ENCODE assay signal across 15 mouse cellular contexts in the genomic region with DNA sequence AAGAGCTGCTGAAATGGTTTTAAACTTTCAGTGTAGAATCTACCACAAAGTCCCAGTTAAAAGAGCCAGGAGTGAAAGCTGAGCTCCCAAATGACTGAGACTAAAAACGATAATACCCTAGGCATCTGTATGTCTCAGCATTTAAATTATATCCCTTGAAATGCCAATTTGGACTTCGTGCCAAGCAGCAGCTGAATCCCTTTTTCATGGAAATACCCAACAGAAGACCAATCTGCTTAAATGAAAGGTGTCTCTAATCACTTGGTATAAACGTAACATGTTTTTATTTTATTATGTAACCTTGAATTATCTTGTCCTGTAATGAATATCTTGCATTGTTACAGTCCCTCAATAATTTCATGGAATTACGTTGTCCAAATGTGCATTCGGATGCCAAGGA.
"Had no signal": no experiment of that assay in that cellular context is flagged by ENCODE, and none has a peak within 500 bp of the region (broad histone marks: within the 10 kb centered on the region; RNA-seq: fewer than 3 reads in every experiment).

No protein-coding gene starts in this region.

- H3K4me2 ChIP-seq: neural tube, embryonic 15.5 days; stomach, embryonic 15.5 days had no signal

- H3K9ac ChIP-seq: neural tube, embryonic 15.5 days; stomach, embryonic 15.5 days had no signal

- H3K27ac ChIP-seq: neural tube, embryonic 15.5 days; stomach, embryonic 15.5 days; stomach, postnatal 0 days had no signal

- H3K36me3 ChIP-seq: neural tube, embryonic 15.5 days; stomach, embryonic 15.5 days had no signal

- H3K9me3 ChIP-seq: neural tube, embryonic 15.5 days; stomach, embryonic 15.5 days had no signal

- H3K27me3 ChIP-seq: neural tube, embryonic 15.5 days; stomach, embryonic 15.5 days had no signal

- DNase-seq: retina, postnatal 1 day; right cerebral cortex, adult 18-20 months; right cerebral cortex, postnatal 14 days; right cerebral cortex, postnatal 25 days; right cerebral cortex, postnatal 4 days; spleen, adult 18-20 months; thymus, adult 18-20 months; thymus, adult 2 months; thymus, postnatal 14 days; thymus, postnatal 25 days; thymus, postnatal 36 days; thymus, postnatal 4 days had no signal

- H3K4me3 ChIP-seq: neural tube, embryonic 15.5 days; stomach, embryonic 15.5 days had no signal

- H3K4me1 ChIP-seq: stomach, embryonic 15.5 days had no signal
